Mouse (Mus musculus) forebrain, embryonic 14.5 days (tissue): Measurements from ENCODE around the gene Gnas. TPM values are rescaled to one million over a fixed set of nuclear protein-coding genes. Genes with fewer than 3 reads are reported as not detected.
A peak's percentile ranks its signal among the peaks of the same experiment; 100 is the strongest.

Experiments used
- ATAC-seq: fragments of 200-750 bp; cut with Nextera tagmentation; 2 replicates; pipeline ENCODE4 v1.8.0; 2017; ENCODE audit warnings: mild to moderate bottlenecking, moderate library complexity
- DNase-seq: peaks from one replicate; pipeline ENCODE4 v3.0.0-alpha.2; 2015; ENCODE audit warnings: low spot score
- H3K27ac ChIP-seq: fragments of 300-500 bp; sonication (generic); 2 replicates; pipeline ENCODE4 v1.5.1; 2014; ENCODE audit warnings: low read depth, mild to moderate bottlenecking, control low read depth, low read length, moderate library complexity
- H3K27me3 ChIP-seq: fragments of 300-500 bp; sonication (generic); replicated peaks from 2 replicates; pipeline ENCODE4 v1.6.1; 2014; ENCODE audit warnings: low read length, control low read depth, mixed read lengths; ENCODE audit not compliant: control insufficient read depth, insufficient read depth
- H3K36me3 ChIP-seq: fragments of 300-500 bp; sonication (generic); 2 replicates; pipeline ENCODE4 v1.6.1; 2014; ENCODE audit warnings: low read length, control low read depth; ENCODE audit not compliant: control insufficient read depth, insufficient read depth
- H3K4me1 ChIP-seq: fragments of 300-500 bp; sonication (generic); 2 replicates; pipeline ENCODE4 v1.6.1; 2014; ENCODE audit warnings: antibody characterized with exemption, low read length, control low read depth; ENCODE audit not compliant: control insufficient read depth, insufficient read depth
- H3K4me2 ChIP-seq: fragments of 300-500 bp; sonication (generic); 2 replicates; pipeline ENCODE4 v1.6.1; 2014; ENCODE audit warnings: mild to moderate bottlenecking, control low read depth, low read length
- H3K4me3 ChIP-seq: fragments of 300-500 bp; sonication (generic); 2 replicates; pipeline ENCODE4 v1.5.1; 2014; ENCODE audit warnings: low read depth, low read length, control low read depth
- H3K9ac ChIP-seq: fragments of 300-500 bp; sonication (generic); 2 replicates; pipeline ENCODE4 v1.6.1; 2014; ENCODE audit warnings: mild to moderate bottlenecking, low read length, control low read depth, moderate library complexity
- H3K9me3 ChIP-seq: fragments of 300-500 bp; sonication (generic); replicated peaks from 2 replicates; pipeline ENCODE4 v1.6.1; 2016; ENCODE audit warnings: low read length, control low read depth, mixed read lengths; ENCODE audit not compliant: control insufficient read depth
- WGBS: fragments of 180-500 bp; shearing (Covaris S2); extraction: QIAGEN DNeasy Blood & Tissue Kit; methylation state at CpG from one replicate; pipeline ENCODE4 v1.1.7; 2014; 5-methylcytosine and 5-hydroxymethylcytosine counted together
- polyA plus RNA-seq: library from polyadenylated mRNA; unstranded; fragments of >200 nt; fragmentation: Nextera tagmentation; extraction: Ambion mirVana; gene quantifications from 2 replicates; pipeline ENCODE4 v1.2.1, GENCODE M21; 2014

The Gnas gene
- polyA plus RNA-seq, 1 experiment from 2014 or later = 966 TPM

DNA sequence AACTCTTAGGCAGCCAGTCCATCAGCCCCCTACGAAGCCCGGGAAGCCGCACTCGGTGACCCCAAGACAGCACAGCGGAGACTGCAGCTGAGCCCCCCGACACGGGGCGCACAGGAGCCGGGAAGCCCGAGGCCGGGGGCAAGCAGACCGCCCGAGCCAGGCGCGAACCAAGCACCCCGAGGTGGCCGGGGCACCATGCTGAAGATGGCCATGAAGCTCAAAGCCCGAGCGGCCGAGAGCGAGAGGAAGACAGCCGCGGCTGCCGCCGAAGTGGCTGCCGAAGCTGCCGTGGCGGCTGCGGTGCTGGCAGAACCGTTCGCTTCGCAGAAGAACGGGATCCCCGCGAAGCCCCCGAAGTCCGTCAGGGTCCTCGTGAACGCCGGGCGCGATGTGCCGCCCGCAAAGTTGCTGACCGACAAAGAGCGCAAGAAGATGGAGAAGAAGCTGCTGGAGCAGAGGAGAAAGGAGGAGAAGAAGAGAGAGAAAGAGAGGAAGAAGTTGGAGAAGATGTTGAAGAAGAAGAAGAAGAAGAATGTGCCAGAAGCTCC, 44.3 kb downstream of the Gnas start:
- Histone ChIP-seq H3K9me3 (no peaks in the 10 kb centered on the region), H3K36me3 (no peaks in the 10 kb centered on the region), H3K4me2 (peak overlapping the region; percentile 74), H3K4me1 (peaks cover 26% of the 10 kb centered on the region), H3K27ac (no peak overlapping the region), H3K27me3 (no peaks in the 10 kb centered on the region), H3K4me3 (peak overlapping the region; percentile 98), H3K9ac (peak overlapping the region; percentile 100)
- no peak for ATAC-seq
- WGBS = 45% methylated on average over 46 of the region's 46 CpGs
- no peak for DNase-seq

DNA sequence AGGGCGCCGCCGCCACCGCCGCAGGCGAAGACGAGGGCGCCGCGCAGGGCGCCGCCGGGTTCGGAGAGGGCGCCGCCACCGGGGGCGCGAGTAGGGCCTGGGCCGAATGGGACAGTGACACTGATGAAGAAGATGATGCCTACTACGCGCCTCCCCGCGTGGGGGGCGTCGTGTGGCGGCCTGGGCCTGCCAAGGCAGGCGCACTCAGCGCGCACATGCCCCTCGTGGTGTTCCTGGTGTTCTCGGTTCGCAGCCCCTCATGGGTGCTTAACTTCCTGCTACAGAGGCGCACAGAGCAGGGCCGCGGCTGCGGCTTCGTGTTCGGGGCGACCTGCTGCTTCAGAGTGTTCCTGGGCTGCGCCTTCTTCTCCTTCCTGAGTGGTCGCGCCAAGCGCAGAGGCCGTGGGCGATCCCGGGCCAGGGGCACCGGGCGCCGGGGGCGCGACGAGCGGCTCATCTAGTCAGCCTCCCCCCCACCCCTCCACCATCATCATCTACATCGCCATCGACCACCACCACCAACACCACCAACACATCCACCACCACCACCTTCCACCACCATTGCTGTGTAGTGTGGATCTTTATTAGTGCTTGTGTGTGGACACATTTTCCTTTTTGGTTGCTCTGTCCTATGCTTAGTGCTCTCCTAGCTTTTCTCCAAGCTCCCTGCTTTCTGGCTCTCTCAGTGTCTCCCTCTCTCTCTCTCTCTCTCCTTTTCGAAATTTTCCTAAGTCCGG, 45.0 kb downstream of the Gnas start:
- H3K9me3 ChIP-seq = no peaks in the 10 kb centered on the region
- H3K27me3 ChIP-seq = no peaks in the 10 kb centered on the region
- H3K9ac ChIP-seq = peak overlapping the region; percentile 100
- peak; percentile 35 for DNase-seq
- peak overlapping the region; percentile 98 for H3K4me3 ChIP-seq
- H3K36me3 ChIP-seq = no peaks in the 10 kb centered on the region
- WGBS = 35% methylated on average over 31 of the region's 58 CpGs
- peaks cover 32% of the 10 kb centered on the region for H3K4me1 ChIP-seq
- peak overlapping the region; percentile 74 for H3K4me2 ChIP-seq
- peak; percentile 3 for ATAC-seq
- peak overlapping the region; percentile 97 for H3K27ac ChIP-seq

DNA sequence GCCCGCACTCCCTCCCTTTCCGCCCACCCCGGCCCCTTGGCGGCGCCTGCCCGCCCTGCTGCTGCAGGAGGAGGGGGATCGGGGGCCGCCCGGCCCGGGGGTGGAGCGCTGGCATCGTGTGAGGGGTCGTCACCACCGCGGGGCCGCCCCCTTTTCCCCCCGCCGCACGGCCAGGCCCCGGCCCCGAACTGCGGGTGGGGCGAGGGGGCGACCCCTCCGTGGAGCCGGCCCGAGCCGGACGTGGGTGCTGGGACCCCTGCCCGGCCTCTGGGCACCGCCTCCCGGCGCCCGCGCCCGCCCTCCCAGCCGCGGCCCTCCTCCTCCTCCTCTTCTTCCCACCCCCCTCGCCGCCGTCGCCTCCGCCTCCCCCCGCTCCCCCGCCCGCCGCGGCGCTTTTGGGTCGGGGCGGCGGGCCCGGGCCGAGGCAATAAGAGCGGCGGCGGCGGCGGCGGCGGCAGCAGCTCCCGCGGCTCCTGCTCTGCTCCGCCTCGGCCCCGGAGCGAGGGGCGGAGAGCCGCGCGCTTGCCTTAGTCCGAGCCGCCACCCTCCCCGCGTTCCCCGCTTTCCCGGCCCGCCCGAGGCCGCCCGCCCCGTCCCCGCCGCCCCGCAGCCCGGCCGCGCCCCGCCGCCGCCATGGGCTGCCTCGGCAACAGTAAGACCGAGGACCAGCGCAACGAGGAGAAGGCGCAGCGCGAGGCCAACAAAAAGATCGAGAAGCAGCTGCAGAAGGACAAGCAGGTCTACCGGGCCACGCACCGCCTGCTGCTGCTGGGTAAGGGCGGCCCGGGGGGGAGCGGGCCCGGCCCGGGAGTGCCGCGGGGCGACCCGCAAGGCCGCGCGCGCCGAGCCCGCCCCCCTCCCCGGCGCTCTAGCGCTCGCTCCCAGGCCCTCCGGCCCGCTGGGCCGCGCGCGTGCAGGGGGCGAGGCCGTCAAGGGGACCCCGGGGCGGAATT, 45.8 kb downstream of the Gnas start:
- DNase-seq (peak; percentile 91), ATAC-seq (peak; percentile 80)
- Histone ChIP-seq H3K4me1 (peaks cover 37% of the 10 kb centered on the region), H3K36me3 (no peaks in the 10 kb centered on the region; the same call in 1 of the 2 replicates), H3K4me2 (peak overlapping the region; percentile 74), H3K27me3 (no peaks in the 10 kb centered on the region), H3K4me3 (peak overlapping the region; percentile 98), H3K9me3 (no peaks in the 10 kb centered on the region), H3K9ac (peak overlapping the region; percentile 100), H3K27ac (peak overlapping the region; percentile 97)
- 1% methylated on average over 60 of the region's 131 CpGs for WGBS

DNA sequence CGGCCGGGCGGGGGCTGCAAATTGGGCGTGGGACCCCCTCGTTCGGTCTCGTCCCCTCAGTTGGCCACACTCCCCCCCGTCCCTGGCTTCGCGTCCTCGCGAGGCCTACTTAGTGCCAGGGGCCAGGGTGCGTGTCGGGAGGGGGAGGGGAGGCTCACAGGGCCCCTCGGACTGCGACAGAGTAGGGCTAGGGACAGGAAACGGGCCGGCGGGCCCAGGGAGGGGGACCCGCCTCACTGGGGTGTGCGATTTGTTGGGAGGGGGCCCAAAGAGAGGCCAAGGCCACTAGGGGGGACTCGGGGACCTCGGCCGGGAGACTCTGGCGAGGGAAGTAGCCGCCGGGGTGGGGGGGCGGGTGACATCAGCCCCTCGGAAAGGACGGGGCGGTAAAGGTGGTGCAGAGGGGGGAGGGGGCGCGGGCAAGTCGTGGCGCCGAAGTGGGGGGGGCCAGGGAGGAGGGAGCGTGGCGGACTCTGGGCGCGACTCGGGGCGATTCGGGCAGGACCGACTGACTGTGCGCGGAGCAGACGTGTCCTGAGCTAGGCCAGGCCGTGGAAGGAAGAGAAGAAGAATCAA, 46.6 kb downstream of the Gnas start:
- Histone ChIP-seq H3K27me3 (no peaks in the 10 kb centered on the region), H3K9ac (peak overlapping the region; percentile 100), H3K9me3 (no peaks in the 10 kb centered on the region), H3K36me3 (no peaks in the 10 kb centered on the region; the same call in 1 of the 2 replicates), H3K4me3 (peak overlapping the region; percentile 98), H3K4me1 (peaks cover 37% of the 10 kb centered on the region), H3K27ac (peak overlapping the region; percentile 97), H3K4me2 (peak overlapping the region; percentile 74)
- DNase-seq (peak; percentile 68), ATAC-seq (peak; percentile 40)
- 1% methylated on average over 46 of the region's 48 CpGs for whole genome bisulfite sequencing

- no peak for ATAC-seq
- no peaks in the 10 kb centered on the region for H3K9me3 ChIP-seq
- peak overlapping the region; percentile 74 for H3K4me2 ChIP-seq
- peaks cover 1% of the 10 kb centered on the region; the same call in 1 of the 2 replicates for H3K36me3 ChIP-seq
- H3K27me3 ChIP-seq = no peaks in the 10 kb centered on the region
- H3K4me3 ChIP-seq = peak overlapping the region; percentile 98
- 0 out of 2 replicates have a peak overlapping the region, but pooled peaks have one; percentile 97 for H3K27ac ChIP-seq
- H3K9ac ChIP-seq = peak overlapping the region; percentile 100
- whole genome bisulfite sequencing = 15% methylated on average over 12 of the region's 12 CpGs
- H3K4me1 ChIP-seq = peaks cover 36% of the 10 kb centered on the region
- DNase-seq = peak; percentile 39
Measured at GRCm38 (mm10) chr2:174331282-174332030, 47.3 kb downstream of the Gnas start.

DNA sequence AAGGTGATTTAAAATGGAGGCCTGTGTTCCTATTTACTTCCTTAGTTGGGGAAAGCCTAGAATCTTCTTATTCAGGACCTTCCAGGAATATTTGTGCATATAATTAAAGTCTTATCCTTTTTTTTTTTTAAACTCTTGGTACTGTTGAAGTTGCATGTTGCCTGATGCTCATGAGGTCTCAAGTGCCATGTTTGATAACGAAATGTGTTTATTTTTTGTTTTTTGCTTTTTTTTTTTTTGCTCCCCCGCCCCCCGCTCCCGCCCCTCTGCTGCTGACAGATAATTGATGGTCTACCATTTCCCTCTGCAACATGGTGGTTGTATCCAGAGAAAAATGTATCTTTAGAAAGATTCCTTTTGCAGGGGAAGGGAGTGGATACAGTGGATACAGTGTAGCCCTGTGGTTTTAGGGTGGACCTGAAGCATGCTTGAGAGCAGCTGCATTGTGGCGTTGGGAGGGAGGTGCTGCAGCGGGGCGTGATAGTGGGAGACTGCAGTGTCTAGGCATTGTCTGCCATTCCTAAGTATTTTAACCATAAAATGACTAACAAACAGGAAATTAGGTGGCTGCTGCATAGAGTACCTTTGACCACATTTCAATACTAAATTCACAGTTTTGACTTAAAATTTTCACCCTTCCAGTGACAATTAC, 49.2 kb downstream of the Gnas start:
- H3K9ac ChIP-seq = peak overlapping the region; percentile 29; the same call in 1 of the 2 replicates
- 57% methylated on average over 7 of the region's 7 CpGs for WGBS
- H3K27me3 ChIP-seq = no peaks in the 10 kb centered on the region
- H3K4me1 ChIP-seq = peaks cover 33% of the 10 kb centered on the region
- no peak overlapping the region for H3K4me3 ChIP-seq
- peak overlapping the region; percentile 31; the same call in 1 of the 2 replicates for H3K4me2 ChIP-seq
- peaks cover 5% of the 10 kb centered on the region; the same call in 1 of the 2 replicates for H3K36me3 ChIP-seq
- H3K9me3 ChIP-seq = no peaks in the 10 kb centered on the region
- ATAC-seq (no peak), DNase-seq (no peak)
- H3K27ac ChIP-seq = no peak overlapping the region

GRCm38 (mm10) chr2:174334415-174334814, 50.3 kb downstream of the Gnas start:
- H3K4me2 ChIP-seq = no peak overlapping the region

More at GRCm38 (mm10) chr2:174334415-174334814, 50.3 kb downstream of the Gnas start:
- H3K27ac ChIP-seq = no peak overlapping the region
- H3K27me3 ChIP-seq = no peaks in the 10 kb centered on the region
- H3K9me3 ChIP-seq = no peaks in the 10 kb centered on the region
- H3K36me3 ChIP-seq = peaks cover 9% of the 10 kb centered on the region; the same call in 1 of the 2 replicates
- ATAC-seq (no peak), DNase-seq (no peak)
- peaks cover 31% of the 10 kb centered on the region for H3K4me1 ChIP-seq
- no peak overlapping the region for H3K9ac ChIP-seq
- 84% methylated on average over 10 of the region's 10 CpGs for WGBS
- H3K4me3 ChIP-seq = no peak overlapping the region
